Mouse (Mus musculus) adrenal gland, adult 2 months (tissue): ENCODE data around the gene Tas2r120. TPM values are rescaled to one million over a fixed set of nuclear protein-coding genes. Genes with fewer than 3 reads are reported as not detected.

Experiments
- DNase-seq: peaks from one replicate; pipeline ENCODE4 v3.0.0; 2021
- long read RNA-seq: library from polyadenylated mRNA; stranded (forward); transcript quantifications from one replicate; pipeline ENCODE4 v2.0.0, GENCODE M21; 2021
- polyA plus RNA-seq: library from polyadenylated mRNA; depleted of rRNA; stranded (reverse); fragments of >200 nt; gene quantifications from 2 replicates; pipeline ENCODE4 v1.2.3, GENCODE M21; 2012; rRNA removed
- total RNA-seq, 2 experiments: library from RNA; stranded (reverse); gene quantifications; 2 replicates each; pipeline ENCODE4 v1.2.3; 2021

The Tas2r120 gene
- total RNA-seq: not detected
- not detected in 2 replicates for polyA plus RNA-seq
- long read RNA-seq: 0 reads

DNA sequence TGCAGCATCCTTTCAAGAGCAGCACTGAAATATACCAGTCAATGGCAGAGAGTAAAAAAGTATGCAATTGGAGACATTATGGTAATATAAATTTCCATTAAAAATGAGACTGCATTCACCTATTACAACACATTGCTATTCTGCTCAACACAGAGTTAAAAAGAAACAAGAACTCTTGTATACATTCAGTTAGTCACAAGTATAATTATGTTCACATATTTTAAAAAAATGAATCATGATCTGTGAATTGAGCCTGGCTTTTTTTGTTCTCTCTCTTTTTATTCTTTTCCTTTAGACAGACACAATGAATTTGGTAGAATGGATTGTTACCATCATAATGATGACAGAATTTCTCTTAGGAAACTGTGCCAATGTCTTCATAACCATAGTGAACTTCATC is at the start of gene Tas2r120:
Gene Tas2r120 (plus strand): TSS at position 301 of the 400 bp plus-strand sequence.
- DNase-seq: no peak

DNA sequence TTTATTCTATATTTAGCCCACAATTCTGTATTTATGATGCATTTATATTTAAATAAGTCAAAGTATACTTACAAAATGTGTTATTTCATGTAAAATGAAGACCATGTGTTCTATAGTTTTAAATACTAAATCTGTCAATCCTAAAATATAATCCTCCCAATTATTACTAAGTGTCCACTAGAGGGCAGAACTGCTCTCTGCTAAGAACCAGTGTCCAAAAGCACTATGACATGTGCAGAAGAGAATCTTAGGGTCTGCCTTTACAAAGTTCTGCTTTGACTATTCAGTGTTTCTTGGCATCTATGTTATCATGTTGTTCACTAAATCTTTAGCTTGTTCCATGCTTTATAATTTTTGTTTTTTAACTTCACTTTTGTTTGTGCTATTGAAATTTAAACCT is 7.4 kb upstream of the Tas2r120 start:
- DNase-seq: no peak

DNA sequence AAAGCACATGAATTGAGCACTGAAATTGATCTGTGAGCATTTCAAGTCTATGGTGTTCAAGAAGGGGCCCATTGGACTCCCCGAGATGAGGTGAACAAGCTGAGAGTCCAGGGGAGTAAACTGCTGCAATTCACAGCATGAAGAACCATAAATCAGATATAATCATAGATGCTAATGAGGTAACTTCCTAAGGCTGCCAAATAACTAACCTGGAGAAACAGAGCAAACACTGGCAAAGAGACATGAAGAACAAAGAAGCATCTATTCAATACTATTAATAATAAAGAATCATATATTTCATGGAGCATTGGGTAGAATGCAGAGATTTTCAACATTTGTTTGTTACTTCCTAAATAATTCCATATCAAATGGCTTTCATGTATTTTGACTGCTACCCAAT is 5.3 kb upstream of the Tas2r120 start, which contains the start of gene A630073D07Rik:
Gene A630073D07Rik (minus strand): TSS at position 101 of the 400 bp plus-strand sequence.
- DNase-seq: no peak

DNA sequence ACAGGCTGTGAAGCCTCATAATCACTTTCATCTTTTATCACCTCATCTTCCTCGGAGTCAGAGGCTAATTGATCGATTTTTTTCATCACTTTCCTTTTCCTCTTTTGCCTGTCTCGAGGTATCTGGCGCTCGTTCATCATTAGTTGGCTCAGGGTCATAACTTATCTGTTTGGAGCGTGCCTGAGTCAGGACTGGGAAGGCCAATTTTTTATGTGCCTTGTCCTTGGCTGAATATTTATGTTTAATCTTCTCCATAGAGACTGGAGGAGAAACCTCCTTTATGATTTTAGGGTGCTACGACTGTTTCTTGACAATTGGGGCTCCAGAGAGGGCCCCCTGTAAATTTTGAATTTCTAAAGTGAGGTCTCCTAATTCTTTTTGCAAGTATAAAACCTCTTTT is 34.8 kb downstream of the Tas2r120 start:
- DNase-seq: peak; percentile 50

DNA sequence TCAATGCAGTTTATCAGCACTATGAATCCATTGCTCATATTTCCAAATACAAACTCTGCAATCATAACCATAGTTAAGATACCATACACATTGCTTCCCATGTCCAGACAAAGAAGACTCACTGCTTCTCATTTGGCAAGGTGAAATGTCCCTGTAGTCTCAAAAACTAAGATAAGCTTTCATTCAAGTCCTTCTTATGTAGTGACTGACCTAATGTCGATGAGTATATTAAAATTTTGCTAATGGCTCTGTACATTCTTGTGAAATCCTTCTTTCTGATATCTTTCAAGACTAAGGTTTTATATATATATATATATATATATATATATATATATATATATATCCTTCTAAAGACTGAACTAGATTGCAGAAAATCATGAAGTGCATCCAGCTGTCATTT is 44.2 kb downstream of the Tas2r120 start, which contains the start of gene Tas2r121:
Gene Tas2r121 (minus strand): TSS at position 101 of the 400 bp plus-strand sequence.
- no peak for DNase-seq

Other genes with a start within 250 kb of the Tas2r120 start
- gene Prh1, start 87.1 kb upstream of the Tas2r120 start, total RNA-seq: not detected
- gene Prh1, start 87.1 kb upstream of the Tas2r120 start, polyA plus RNA-seq: not detected in 2 replicates
- gene Prp2, start 61.0 kb upstream of the Tas2r120 start, total RNA-seq: not detected
- not detected in 2 replicates for gene Prp2, start 61.0 kb upstream of the Tas2r120 start, polyA plus RNA-seq
- gene A630073D07Rik, start 5.4 kb upstream of the Tas2r120 start, total RNA-seq: not detected
- not detected in 2 replicates for gene A630073D07Rik, start 5.4 kb upstream of the Tas2r120 start, polyA plus RNA-seq
- gene Tas2r121, start 44.1 kb downstream of the Tas2r120 start, total RNA-seq: not detected
- gene Tas2r121, start 44.1 kb downstream of the Tas2r120 start, polyA plus RNA-seq: not detected in 2 replicates
- not detected for gene Tas2r122, start 55.0 kb downstream of the Tas2r120 start, total RNA-seq
- gene Tas2r122, start 55.0 kb downstream of the Tas2r120 start, polyA plus RNA-seq: not detected in 2 replicates
- not detected for gene Tas2r115, start 81.1 kb downstream of the Tas2r120 start, total RNA-seq
- gene Tas2r115, start 81.1 kb downstream of the Tas2r120 start, polyA plus RNA-seq: not detected in 2 replicates
- not detected for gene Tas2r124, start 97.8 kb downstream of the Tas2r120 start, total RNA-seq
- not detected in 2 replicates for gene Tas2r124, start 97.8 kb downstream of the Tas2r120 start, polyA plus RNA-seq
- not detected for gene Tas2r102, start 105.2 kb downstream of the Tas2r120 start, total RNA-seq
- gene Tas2r102, start 105.2 kb downstream of the Tas2r120 start, polyA plus RNA-seq: not detected in 2 replicates
- not detected for gene Tas2r136, start 121.2 kb downstream of the Tas2r120 start, total RNA-seq
- not detected in 2 replicates for gene Tas2r136, start 121.2 kb downstream of the Tas2r120 start, polyA plus RNA-seq
- not detected for gene Tas2r117, start 145.9 kb downstream of the Tas2r120 start, total RNA-seq
- gene Tas2r117, start 145.9 kb downstream of the Tas2r120 start, polyA plus RNA-seq: not detected in 2 replicates
- gene Tas2r123, start 190.2 kb downstream of the Tas2r120 start, total RNA-seq: not detected
- not detected in 2 replicates for gene Tas2r123, start 190.2 kb downstream of the Tas2r120 start, polyA plus RNA-seq
- gene Tas2r116, start 198.5 kb downstream of the Tas2r120 start, total RNA-seq: not detected
- gene Tas2r116, start 198.5 kb downstream of the Tas2r120 start, polyA plus RNA-seq: not detected in 2 replicates
- gene Tas2r110, start 211.1 kb downstream of the Tas2r120 start, total RNA-seq: not detected
- not detected in 2 replicates for gene Tas2r110, start 211.1 kb downstream of the Tas2r120 start, polyA plus RNA-seq
- gene Tas2r113, start 236.1 kb downstream of the Tas2r120 start, total RNA-seq: not detected
- gene Tas2r113, start 236.1 kb downstream of the Tas2r120 start, polyA plus RNA-seq: not detected in 2 replicates